Mouse (Mus musculus) cerebellum, adult 8-10 months (tissue): Measurements from ENCODE around the gene Gtf2b.

Experiments used
- DNase-seq: peaks from one replicate; pipeline ENCODE4 v3.0.0; 2022

Gtf2b gene

GRCm38 (mm10) chr3:142823606-142824005, 58.8 kb downstream of the Gtf2b start:
- no peak for DNase-seq

GRCm38 (mm10) chr3:142826449-142827146, 61.8 kb downstream of the Gtf2b start:
- DNase-seq = no peak

- DNase-seq = no peak
These were observed 68.1 kb downstream of the Gtf2b start for GRCm38 (mm10) chr3:142832910-142833309.
